ENCODE assay signal across 7 mouse cellular contexts in the genomic region with DNA sequence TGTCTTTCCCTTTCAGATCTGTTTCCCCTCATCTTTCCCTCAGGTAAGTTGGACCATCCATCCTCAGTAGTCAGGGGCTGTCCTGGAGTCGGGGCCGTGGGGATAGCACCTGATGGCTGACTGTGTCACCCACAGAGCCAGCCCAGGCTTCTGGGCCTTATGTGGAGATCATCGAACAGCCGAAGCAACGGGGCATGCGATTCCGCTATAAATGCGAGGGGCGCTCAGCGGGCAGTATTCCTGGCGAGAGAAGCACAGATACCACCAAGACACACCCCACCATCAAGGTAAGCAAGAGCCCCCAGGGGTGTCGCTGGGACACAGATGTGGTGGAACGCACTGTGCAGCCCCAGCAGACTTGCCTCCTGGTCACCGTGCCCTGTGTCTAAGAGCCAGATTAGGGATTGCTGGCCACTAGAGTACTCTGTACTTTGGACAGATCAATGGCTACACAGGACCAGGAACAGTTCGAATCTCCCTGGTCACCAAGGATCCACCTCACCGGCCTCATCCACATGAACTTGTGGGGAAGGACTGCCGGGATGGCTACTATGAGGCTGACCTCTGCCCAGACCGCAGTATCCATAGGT. TPM values are rescaled to one million over a fixed set of nuclear protein-coding genes. Genes with fewer than 3 reads are reported as not detected.
DNase-seq lines count a peak whose midpoint lies in the region; ATAC-seq lines count a peak whose summit lies in the region.

No protein-coding gene starts in this region.

- H3K9me3 ChIP-seq in neural tube, embryonic 11.5 days (ENCODE audit: control insufficient read depth, low read length), result no peaks in the 10 kb centered on the region
- no peaks in the 10 kb centered on the region for H3K9me3 ChIP-seq in forebrain, embryonic 14.5 days (replicated peaks; ENCODE audit: control insufficient read depth, low read length)
- no peaks in the 10 kb centered on the region for H3K9me3 ChIP-seq in limb, embryonic 15.5 days
- no peaks in the 10 kb centered on the region for H3K9me3 ChIP-seq in stomach, embryonic 16.5 days (replicated peaks; ENCODE audit: control insufficient read depth, low read length)

- H3K4me1 ChIP-seq in neural tube, embryonic 11.5 days (ENCODE audit: control insufficient read depth, insufficient read depth, low read length), result peaks cover 9% of the 10 kb centered on the region
- peaks cover 8% of the 10 kb centered on the region; the same call in 1 of the 2 replicates for H3K4me1 ChIP-seq in forebrain, embryonic 14.5 days (ENCODE audit: control insufficient read depth, insufficient read depth, low read length)
- H3K4me1 ChIP-seq in limb, embryonic 15.5 days, result peaks cover 25% of the 10 kb centered on the region
- peaks cover 22% of the 10 kb centered on the region for H3K4me1 ChIP-seq in stomach, embryonic 16.5 days (ENCODE audit: control insufficient read depth, insufficient read depth, low read length)

- H3K27ac ChIP-seq in neural tube, embryonic 11.5 days (ENCODE audit: low read depth, low read length), result no peak overlapping the region; the same call in 1 of the 2 replicates
- H3K27ac ChIP-seq in forebrain, embryonic 14.5 days (ENCODE audit: low read depth, low read length), result peak overlapping the region; percentile 81; the same call in 1 of the 2 replicates
- peak overlapping the region; percentile 93; the same call in 1 of the 2 replicates for H3K27ac ChIP-seq in limb, embryonic 15.5 days
- peak overlapping the region; percentile 97; the same call in 1 of the 2 replicates for H3K27ac ChIP-seq in stomach, embryonic 16.5 days (ENCODE audit: low read length)

- no peak for DNase-seq in neural tube, embryonic 11.5 days (ENCODE audit: low spot score)
- no peak for DNase-seq in neural tube, embryonic 10.5 days (ENCODE audit: extremely low spot score, low spot score)
- no peak for DNase-seq in forebrain, embryonic 14.5 days (ENCODE audit: low spot score)
- DNase-seq in B cell, adult 2 months, result no peak
- no peak for DNase-seq in adrenal gland, postnatal 36 days

- peak overlapping the region; percentile 93 for H3K9ac ChIP-seq in neural tube, embryonic 11.5 days (ENCODE audit: low read length)
- H3K9ac ChIP-seq in forebrain, embryonic 14.5 days (ENCODE audit: low read length), result peak overlapping the region; percentile 88
- H3K9ac ChIP-seq in limb, embryonic 15.5 days, result peak overlapping the region; percentile 77
- peak overlapping the region; percentile 96 for H3K9ac ChIP-seq in stomach, embryonic 16.5 days (ENCODE audit: low read length)

- 94% methylated on average over 18 of the region's 18 CpGs for WGBS in neural tube, embryonic 11.5 days
- WGBS in forebrain, embryonic 14.5 days, result 91% methylated on average over 18 of the region's 18 CpGs
- WGBS in limb, embryonic 15.5 days, result 83% methylated on average over 18 of the region's 18 CpGs
- WGBS in stomach, embryonic 16.5 days, result 89% methylated on average over 18 of the region's 18 CpGs

- peaks cover 17% of the 10 kb centered on the region for H3K36me3 ChIP-seq in neural tube, embryonic 11.5 days (ENCODE audit: control insufficient read depth, insufficient read depth, low read length)
- H3K36me3 ChIP-seq in forebrain, embryonic 14.5 days (ENCODE audit: control insufficient read depth, insufficient read depth, low read length), result peaks cover 49% of the 10 kb centered on the region
- H3K36me3 ChIP-seq in limb, embryonic 15.5 days, result peaks cover 50% of the 10 kb centered on the region
- H3K36me3 ChIP-seq in stomach, embryonic 16.5 days (ENCODE audit: control insufficient read depth, insufficient read depth, low read length), result peaks cover 26% of the 10 kb centered on the region

- peak overlapping the region; percentile 97 for H3K4me2 ChIP-seq in neural tube, embryonic 11.5 days (ENCODE audit: low read depth)
- H3K4me2 ChIP-seq in forebrain, embryonic 14.5 days (ENCODE audit: low read length), result peak overlapping the region; percentile 68
- H3K4me2 ChIP-seq in limb, embryonic 15.5 days, result peak overlapping the region; percentile 88
- H3K4me2 ChIP-seq in stomach, embryonic 16.5 days (ENCODE audit: low read depth, low read length), result peak overlapping the region; percentile 97

- ATAC-seq in neural tube, embryonic 11.5 days (ENCODE audit: insufficient read depth, low FRiP score, low TSS enrichment), result 0 out of 2 replicates have a peak, but pooled peaks have one; percentile 18
- no peak for ATAC-seq in forebrain, embryonic 14.5 days
- ATAC-seq in limb, embryonic 15.5 days (ENCODE audit: insufficient number of reproducible peaks, low FRiP score, low TSS enrichment, low read depth), result no peak
- no peak for ATAC-seq in stomach, embryonic 16.5 days (ENCODE audit: insufficient read depth, low FRiP score)

- H3K27me3 ChIP-seq in neural tube, embryonic 11.5 days (ENCODE audit: control insufficient read depth, insufficient read depth, low read length), result no peaks in the 10 kb centered on the region
- H3K27me3 ChIP-seq in forebrain, embryonic 14.5 days (replicated peaks; ENCODE audit: control insufficient read depth, insufficient read depth, low read length), result no peaks in the 10 kb centered on the region
- no peaks in the 10 kb centered on the region for H3K27me3 ChIP-seq in limb, embryonic 15.5 days
- H3K27me3 ChIP-seq in stomach, embryonic 16.5 days (ENCODE audit: control insufficient read depth, insufficient read depth, low read length), result no peaks in the 10 kb centered on the region

- H3K4me3 ChIP-seq in neural tube, embryonic 11.5 days (ENCODE audit: low read depth, low read length), result peak overlapping the region; percentile 75
- H3K4me3 ChIP-seq in forebrain, embryonic 14.5 days (ENCODE audit: low read depth, low read length), result peak overlapping the region; percentile 83
- peak overlapping the region; percentile 86 for H3K4me3 ChIP-seq in limb, embryonic 15.5 days
- H3K4me3 ChIP-seq in stomach, embryonic 16.5 days (replicated peaks; ENCODE audit: low read length), result peak overlapping the region; percentile 87

RNA-seq across cellular contexts. Expression of a gene that starts 1.2 kb away (rescaled TPM):
- polyA plus RNA-seq in neural tube, embryonic 11.5 days (2014; fragmentation: Nextera tagmentation; extraction: Ambion mirVana), result 32.5 and 34.4 TPM in 2 replicates
- polyA plus RNA-seq in forebrain, embryonic 14.5 days (2014; fragmentation: Nextera tagmentation; extraction: Ambion mirVana), result 29.8 and 35.8 TPM in 2 replicates
- 57.3 and 62.0 TPM in 2 replicates for polyA plus RNA-seq in limb, embryonic 15.5 days (2015; fragmentation: Nextera tagmentation; extraction: Ambion mirVana)
- 47.9 and 50.3 TPM in 2 replicates for polyA plus RNA-seq in stomach, embryonic 16.5 days (2015; fragmentation: Nextera tagmentation; extraction: Ambion mirVana)
- 10 to 100 TPM; 85.7 to 86.4 TPM for total RNA-seq in adrenal gland, postnatal 36 days (2021)

RNA-seq across cellular contexts. Expression of a gene that starts 25.0 kb away (rescaled TPM):
- 17.0 and 19.3 TPM in 2 replicates for polyA plus RNA-seq in neural tube, embryonic 11.5 days (2014; fragmentation: Nextera tagmentation; extraction: Ambion mirVana)
- polyA plus RNA-seq in forebrain, embryonic 14.5 days (2014; fragmentation: Nextera tagmentation; extraction: Ambion mirVana), result 9.2 and 10.2 TPM in 2 replicates
- polyA plus RNA-seq in limb, embryonic 15.5 days (2015; fragmentation: Nextera tagmentation; extraction: Ambion mirVana), result 31.1 and 31.2 TPM in 2 replicates
- 17.3 and 18.1 TPM in 2 replicates for polyA plus RNA-seq in stomach, embryonic 16.5 days (2015; fragmentation: Nextera tagmentation; extraction: Ambion mirVana)
- 10 to 100 TPM; 40.5 to 57.2 TPM for total RNA-seq in adrenal gland, postnatal 36 days (2021)

RNA-seq across cellular contexts. Expression of a gene that starts 28.5 kb away (rescaled TPM):
- polyA plus RNA-seq in neural tube, embryonic 11.5 days (2014; fragmentation: Nextera tagmentation; extraction: Ambion mirVana), result 36.3 and 36.5 TPM in 2 replicates
- 43.7 and 49.7 TPM in 2 replicates for polyA plus RNA-seq in forebrain, embryonic 14.5 days (2014; fragmentation: Nextera tagmentation; extraction: Ambion mirVana)
- polyA plus RNA-seq in limb, embryonic 15.5 days (2015; fragmentation: Nextera tagmentation; extraction: Ambion mirVana), result 43.3 and 48.7 TPM in 2 replicates
- polyA plus RNA-seq in stomach, embryonic 16.5 days (2015; fragmentation: Nextera tagmentation; extraction: Ambion mirVana), result 43.3 and 45.2 TPM in 2 replicates
- total RNA-seq in adrenal gland, postnatal 36 days (2021), result 10 to 100 TPM; 66.2 to 68.2 TPM

RNA-seq across cellular contexts. Expression of a gene that starts 36.8 kb away (rescaled TPM):
- polyA plus RNA-seq in neural tube, embryonic 11.5 days (2014; fragmentation: Nextera tagmentation; extraction: Ambion mirVana), result 131 and 137 TPM in 2 replicates
- 85.7 and 95.8 TPM in 2 replicates for polyA plus RNA-seq in forebrain, embryonic 14.5 days (2014; fragmentation: Nextera tagmentation; extraction: Ambion mirVana)
- polyA plus RNA-seq in limb, embryonic 15.5 days (2015; fragmentation: Nextera tagmentation; extraction: Ambion mirVana), result 115 and 116 TPM in 2 replicates
- 109 and 125 TPM in 2 replicates for polyA plus RNA-seq in stomach, embryonic 16.5 days (2015; fragmentation: Nextera tagmentation; extraction: Ambion mirVana)
- 100 to 1,000 TPM; 124 to 139 TPM for total RNA-seq in adrenal gland, postnatal 36 days (2021)

RNA-seq across cellular contexts. Expression of a gene that starts 50.0 kb away (rescaled TPM):
- 21.0 and 22.0 TPM in 2 replicates for polyA plus RNA-seq in neural tube, embryonic 11.5 days (2014; fragmentation: Nextera tagmentation; extraction: Ambion mirVana)
- 9.2 and 11.8 TPM in 2 replicates for polyA plus RNA-seq in forebrain, embryonic 14.5 days (2014; fragmentation: Nextera tagmentation; extraction: Ambion mirVana)
- polyA plus RNA-seq in limb, embryonic 15.5 days (2015; fragmentation: Nextera tagmentation; extraction: Ambion mirVana), result 22.7 and 24.9 TPM in 2 replicates
- polyA plus RNA-seq in stomach, embryonic 16.5 days (2015; fragmentation: Nextera tagmentation; extraction: Ambion mirVana), result 20.0 and 20.2 TPM in 2 replicates
- 10 to 100 TPM; 44.7 to 45.8 TPM for total RNA-seq in adrenal gland, postnatal 36 days (2021)
